Mouse (Mus musculus): ENCODE data around the gene Hcrt. TPM values are rescaled to one million over a fixed set of nuclear protein-coding genes. Genes with fewer than 3 reads are reported as not detected.

The Hcrt gene
- polyA plus RNA-seq, 1 experiment, result not detected

DNA sequence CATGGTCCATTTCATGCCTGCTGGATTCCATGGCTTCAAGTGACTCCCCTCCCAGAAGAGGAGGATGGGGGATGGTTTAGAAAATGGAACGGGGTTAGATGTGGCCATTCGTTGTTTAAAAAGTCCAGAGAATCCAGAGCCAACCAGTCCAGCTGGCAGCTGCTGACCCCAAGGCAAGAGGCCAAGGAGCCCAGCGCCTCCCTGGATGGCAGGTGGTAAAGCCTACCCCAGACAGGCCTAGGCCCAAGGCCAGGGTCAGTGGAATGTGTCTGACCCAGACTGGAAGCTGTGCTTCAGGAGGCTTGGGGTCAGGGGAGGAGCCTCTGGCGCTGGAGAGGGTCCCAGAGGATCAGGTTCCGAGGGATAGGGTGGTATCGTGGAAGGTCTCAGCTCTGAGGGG lies 21.4 kb downstream of the Hcrt start:
- Histone ChIP-seq H3K4me1 (ENCODE audit: control insufficient read depth, insufficient read depth, low read length) (peaks cover 4% of the 10 kb centered on the region; the same call in 1 of the 2 replicates), H3K27ac (ENCODE audit: insufficient read depth, low read length) (no peak overlapping the region), H3K4me3 (ENCODE audit: insufficient read depth, low read length) (no peak overlapping the region)
- TF ChIP-seq POLR2A (IDR thresholded peaks at IDR 0.05; ENCODE audit: low read depth, low read length), result no peak
- TF ChIP-seq CTCF (IDR thresholded peaks at IDR 0.05; ENCODE audit: borderline replicate concordance, insufficient read depth, low read length), result no peak

GRCm38 (mm10) chr11:100738749-100739148 lies 24.0 kb downstream of the Hcrt start:
- H3K27ac ChIP-seq (ENCODE audit: insufficient read depth, low read length), result no peak overlapping the region

GRCm38 (mm10) chr11:100738066-100738604 lies 24.6 kb downstream of the Hcrt start, which contains the start of gene Rab5c:
Rab5c (minus strand) TSS chr11:100738215.
- TF ChIP-seq POLR2A (IDR thresholded peaks at IDR 0.05; ENCODE audit: low read depth, low read length), result peak; percentile 85
- no peak for TF ChIP-seq CTCF (IDR thresholded peaks at IDR 0.05; ENCODE audit: borderline replicate concordance, insufficient read depth, low read length)
- peak within 1 kb of the TSS; percentile 90 for H3K4me3 ChIP-seq (ENCODE audit: insufficient read depth, low read length)
- peaks cover 10% of the 10 kb centered on the region for H3K4me1 ChIP-seq (ENCODE audit: control insufficient read depth, insufficient read depth, low read length)
- H3K27ac ChIP-seq (ENCODE audit: insufficient read depth, low read length), result no peak within 1 kb of the TSS

More at GRCm38 (mm10) chr11:100738749-100739148, 24.0 kb downstream of the Hcrt start:
- peak overlapping the region; percentile 42 for H3K4me3 ChIP-seq (ENCODE audit: insufficient read depth, low read length)
- TF ChIP-seq CTCF (IDR thresholded peaks at IDR 0.05; ENCODE audit: borderline replicate concordance, insufficient read depth, low read length), result no peak
- no peak for TF ChIP-seq POLR2A (IDR thresholded peaks at IDR 0.05; ENCODE audit: low read depth, low read length)
- peaks cover 10% of the 10 kb centered on the region for H3K4me1 ChIP-seq (ENCODE audit: control insufficient read depth, insufficient read depth, low read length)

DNA sequence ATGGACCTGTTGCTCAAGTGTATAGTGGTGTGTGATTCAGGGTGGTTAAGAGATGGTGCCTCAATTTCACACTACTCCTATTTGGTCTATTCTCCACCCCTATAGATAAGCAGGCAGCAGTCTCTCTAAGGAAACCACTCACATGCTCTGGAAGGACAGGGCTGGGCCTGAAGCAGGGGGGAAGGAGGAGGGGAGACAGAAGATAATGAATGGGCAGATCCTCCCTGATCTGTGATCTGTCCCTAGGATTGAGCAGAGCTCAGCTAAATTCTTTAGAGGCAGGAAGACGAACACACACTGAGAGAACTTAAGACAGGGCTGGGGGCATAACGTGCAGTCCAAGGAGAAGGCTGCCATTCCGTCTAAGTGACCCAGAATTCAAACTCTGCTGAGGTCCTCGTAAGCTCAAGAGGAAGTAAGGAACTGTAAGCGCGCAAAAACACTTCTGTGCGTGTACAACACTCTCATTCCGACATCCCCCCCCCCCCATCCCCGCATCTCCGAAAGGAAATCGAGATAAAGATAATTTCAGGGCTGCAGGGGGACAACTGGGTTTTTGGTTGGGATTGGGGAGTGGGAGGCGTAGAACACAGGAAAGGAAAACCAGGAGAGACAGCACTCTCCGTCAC lies 25.5 kb downstream of the Hcrt start:
- Histone ChIP-seq H3K4me1 (ENCODE audit: control insufficient read depth, insufficient read depth, low read length) (peaks cover 10% of the 10 kb centered on the region), H3K4me3 (ENCODE audit: insufficient read depth, low read length) (peak overlapping the region; percentile 90), H3K27ac (ENCODE audit: insufficient read depth, low read length) (no peak overlapping the region)
- TF ChIP-seq POLR2A (IDR thresholded peaks at IDR 0.05; ENCODE audit: low read depth, low read length), result 0 out of 2 replicates have a peak, but pooled peaks have one; percentile 4
- no peak for TF ChIP-seq CTCF (IDR thresholded peaks at IDR 0.05; ENCODE audit: borderline replicate concordance, insufficient read depth, low read length)

- Histone ChIP-seq H3K4me3 (ENCODE audit: insufficient read depth, low read length) (peak overlapping the region; percentile 90), H3K27ac (ENCODE audit: insufficient read depth, low read length) (no peak overlapping the region), H3K4me1 (ENCODE audit: control insufficient read depth, insufficient read depth, low read length) (peaks cover 10% of the 10 kb centered on the region)
- no peak for TF ChIP-seq CTCF (IDR thresholded peaks at IDR 0.05; ENCODE audit: borderline replicate concordance, insufficient read depth, low read length)
Observed at GRCm38 (mm10) chr11:100736746-100737080, 26.0 kb downstream of the Hcrt start.

GRCm38 (mm10) chr11:100735954-100736745 lies 26.6 kb downstream of the Hcrt start:
- no peak for TF ChIP-seq POLR2A (IDR thresholded peaks at IDR 0.05; ENCODE audit: low read depth, low read length)
- TF ChIP-seq CTCF (IDR thresholded peaks at IDR 0.05; ENCODE audit: borderline replicate concordance, insufficient read depth, low read length), result no peak
- Histone ChIP-seq H3K4me1 (ENCODE audit: control insufficient read depth, insufficient read depth, low read length) (peaks cover 10% of the 10 kb centered on the region), H3K27ac (ENCODE audit: insufficient read depth, low read length) (no peak overlapping the region), H3K4me3 (ENCODE audit: insufficient read depth, low read length) (peak overlapping the region; percentile 90; the same call in 1 of the 2 replicates)

DNA sequence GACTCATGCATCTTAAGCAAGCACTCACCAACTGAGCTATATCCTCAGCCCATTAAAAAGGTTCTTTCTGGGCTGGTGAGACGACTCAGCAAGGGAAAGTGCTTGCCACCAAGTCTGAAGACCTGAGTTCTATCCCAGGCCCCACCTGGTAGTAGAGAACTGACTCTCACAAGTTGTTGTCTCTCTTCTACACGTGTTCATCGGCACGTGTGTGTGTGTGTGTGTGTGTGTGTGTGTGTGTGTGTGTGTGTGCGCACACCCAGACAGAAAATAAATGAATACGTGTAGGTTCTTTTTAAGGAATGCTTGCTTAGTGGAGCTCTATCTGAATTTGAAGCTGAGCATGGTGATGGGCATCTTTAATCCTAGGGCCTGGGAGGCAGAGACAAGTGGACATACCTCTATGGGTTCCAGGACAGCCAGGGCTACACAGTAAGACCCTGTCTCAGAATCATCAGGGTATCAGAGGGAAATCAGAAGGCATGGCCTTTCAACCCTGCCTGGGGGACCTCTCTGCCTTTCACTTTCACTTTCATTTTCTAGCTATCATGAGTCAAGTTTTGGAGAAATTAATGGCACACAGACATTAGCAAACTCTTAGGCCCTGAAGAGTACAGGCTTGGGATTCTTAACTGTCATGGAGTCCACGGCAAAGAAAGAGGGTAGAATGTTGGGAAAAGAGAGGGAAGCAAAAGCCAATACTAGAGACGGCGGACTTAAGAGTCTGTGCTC lies 27.4 kb downstream of the Hcrt start:
- peak overlapping the region; percentile 8; the same call in 1 of the 2 replicates for H3K4me3 ChIP-seq (ENCODE audit: insufficient read depth, low read length)

DNA sequence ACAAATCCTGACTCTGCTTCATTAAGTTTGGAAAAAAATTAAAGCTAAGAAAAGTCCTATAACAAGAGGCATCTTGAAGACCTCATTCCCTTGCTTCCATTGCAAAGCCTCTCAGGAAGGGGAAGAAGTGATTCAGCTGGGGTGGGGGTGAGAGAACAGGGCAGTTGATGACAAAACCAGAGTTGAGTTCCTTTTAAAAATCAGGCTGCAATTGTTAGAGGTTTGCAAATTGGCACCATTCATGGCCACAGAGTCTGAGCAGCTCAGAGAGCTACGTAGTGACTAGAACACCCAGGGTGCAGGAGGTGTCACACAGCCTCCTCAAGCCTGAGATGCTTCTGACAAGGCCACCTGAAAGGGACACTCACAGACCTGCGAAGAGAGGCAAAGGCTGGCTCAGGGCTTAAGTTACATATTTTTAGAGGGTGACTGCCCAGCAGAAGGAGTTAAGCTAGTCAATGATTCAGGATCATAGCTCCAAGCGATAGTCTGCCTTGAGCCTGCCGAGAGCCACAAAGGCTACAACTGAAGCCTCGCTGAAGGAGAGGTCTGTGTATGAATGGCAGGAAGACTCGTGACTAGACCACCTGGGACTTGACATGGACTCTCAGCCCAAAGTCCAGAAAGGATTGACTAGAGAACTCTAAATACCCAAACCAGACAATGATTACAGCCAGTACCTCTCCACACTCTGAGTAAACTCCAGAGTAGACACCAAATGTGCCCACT lies 32.1 kb downstream of the Hcrt start:
- Histone ChIP-seq H3K4me1 (ENCODE audit: control insufficient read depth, insufficient read depth, low read length) (peaks cover 3% of the 10 kb centered on the region), H3K4me3 (ENCODE audit: insufficient read depth, low read length) (no peak overlapping the region), H3K27ac (ENCODE audit: insufficient read depth, low read length) (no peak overlapping the region)
- TF ChIP-seq CTCF (IDR thresholded peaks at IDR 0.05; ENCODE audit: borderline replicate concordance, insufficient read depth, low read length), result no peak
- TF ChIP-seq POLR2A (IDR thresholded peaks at IDR 0.05; ENCODE audit: low read depth, low read length), result no peak

More for the DNA sequence above, 27.4 kb downstream of the Hcrt start:
- TF ChIP-seq CTCF (IDR thresholded peaks at IDR 0.05; ENCODE audit: borderline replicate concordance, insufficient read depth, low read length) (no peak), POLR2A (IDR thresholded peaks at IDR 0.05; ENCODE audit: low read depth, low read length) (no peak)
- H3K4me1 ChIP-seq (ENCODE audit: control insufficient read depth, insufficient read depth, low read length), result peaks cover 10% of the 10 kb centered on the region
- no peak overlapping the region for H3K27ac ChIP-seq (ENCODE audit: insufficient read depth, low read length)

DNA sequence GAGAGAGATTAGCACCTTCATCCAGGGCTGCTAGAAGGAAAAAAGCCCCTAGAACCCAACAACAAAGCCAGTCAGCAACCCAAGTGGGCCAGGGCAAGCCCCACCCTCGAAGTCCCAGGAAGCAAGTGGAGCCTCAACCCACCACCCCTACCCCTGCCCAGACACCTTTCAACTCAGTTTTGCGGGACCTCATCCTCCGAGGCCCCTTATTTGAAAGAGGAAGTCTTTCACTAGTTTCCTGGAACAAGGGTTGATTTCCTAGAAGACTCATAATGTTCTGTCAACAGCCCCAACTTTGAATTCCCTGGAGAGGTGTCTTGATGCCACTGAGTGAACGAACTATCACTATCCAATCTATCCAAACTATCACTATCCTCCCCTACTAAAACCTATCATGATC lies 32.8 kb downstream of the Hcrt start:
- Histone ChIP-seq H3K4me3 (ENCODE audit: insufficient read depth, low read length) (no peak overlapping the region), H3K27ac (ENCODE audit: insufficient read depth, low read length) (no peak overlapping the region), H3K4me1 (ENCODE audit: control insufficient read depth, insufficient read depth, low read length) (peaks cover 5% of the 10 kb centered on the region)
- TF ChIP-seq CTCF (IDR thresholded peaks at IDR 0.05; ENCODE audit: borderline replicate concordance, insufficient read depth, low read length) (no peak), POLR2A (IDR thresholded peaks at IDR 0.05; ENCODE audit: low read depth, low read length) (no peak)
